ENCODE assay signal across 1 mouse cellular context in the genomic region with DNA sequence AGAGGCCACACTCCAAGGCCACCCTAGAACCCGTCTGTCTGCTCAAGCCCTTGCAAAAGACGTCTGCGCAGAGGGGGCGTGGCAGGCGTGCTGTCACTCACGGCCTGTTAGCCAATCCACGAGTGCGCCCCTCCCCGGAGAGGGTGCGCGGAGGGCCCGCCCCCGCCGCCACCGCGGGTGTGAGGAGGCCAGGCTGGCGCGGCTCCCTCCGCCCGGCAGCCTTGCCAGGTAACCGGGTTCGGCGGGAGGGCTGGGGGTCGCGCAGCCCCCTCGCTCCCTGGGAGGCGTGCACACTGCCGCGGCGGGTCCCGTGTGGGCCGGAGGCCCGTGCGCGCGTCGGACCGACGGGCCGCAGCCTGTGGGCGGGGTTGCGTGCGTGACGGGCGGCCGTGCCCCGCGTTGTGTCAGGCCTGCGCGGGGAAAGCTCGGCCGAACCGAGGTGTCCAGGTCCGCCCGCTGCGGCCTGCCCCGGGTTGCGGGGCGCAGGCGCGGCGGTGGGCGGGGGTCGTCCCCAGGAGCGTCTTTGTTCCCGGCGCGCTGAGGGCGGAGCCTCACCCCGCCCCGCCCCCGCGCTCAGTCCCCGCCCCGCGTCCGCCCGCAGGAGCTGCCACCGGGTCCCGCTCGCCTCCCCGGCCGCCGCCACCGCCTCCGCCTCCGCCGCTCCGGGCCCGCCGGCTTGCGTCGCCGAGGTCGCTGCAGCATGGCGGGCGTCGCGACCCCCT.
TF ChIP-seq lines count a peak whose summit lies in the region.

A gene (plus strand): TSS at position 184 of the 722 bp plus-strand sequence.

TF ChIP-seq in CH12.LX, 34 proteins besides CTCF, POLR2A, EP300 and RAD21 (continued from another document):
- TF ChIP-seq SIN3A (IDR thresholded peaks at IDR 0.05; ENCODE audit: low read length): no peak; the same call in 1 of the 2 replicates
- TF ChIP-seq MAZ (IDR thresholded peaks at IDR 0.05; ENCODE audit: low read depth, low read length): 0 out of 2 replicates have a peak, but pooled peaks have one; percentile 46
- TF ChIP-seq MYC (IDR thresholded peaks at IDR 0.05; ENCODE audit: low read depth, low read length): no peak
- TF ChIP-seq POLR2AphosphoS2 (IDR thresholded peaks at IDR 0.05; ENCODE audit: low read depth, low read length): no peak
- TF ChIP-seq GABPA (IDR thresholded peaks at IDR 0.05; ENCODE audit: insufficient replicate concordance, low read depth, low read length): no peak
- TF ChIP-seq ETS1 (conservative IDR thresholded peaks at IDR 0.05; ENCODE audit: low read depth, low read length): no peak
- peak; percentile 65; the same call in 1 of the 2 replicates for TF ChIP-seq UBTF (IDR thresholded peaks at IDR 0.05; ENCODE audit: low read depth, low read length)
- TF ChIP-seq ZC3H11A (IDR thresholded peaks at IDR 0.05; ENCODE audit: low read depth, low read length): no peak
- TF ChIP-seq RCOR1 (conservative IDR thresholded peaks at IDR 0.05; ENCODE audit: low read depth, low read length): no peak
- no peak for TF ChIP-seq HCFC1 (IDR thresholded peaks at IDR 0.05; ENCODE audit: low read depth, low read length)
- TF ChIP-seq ZNF384 (IDR thresholded peaks at IDR 0.05; ENCODE audit: low read depth, low read length): no peak
- TF ChIP-seq USF1 (IDR thresholded peaks at IDR 0.05; ENCODE audit: low read depth, low read length): no peak
- no peak for TF ChIP-seq MAFK (IDR thresholded peaks at IDR 0.05; ENCODE audit: insufficient replicate concordance, low read length)
- TF ChIP-seq ZMIZ1 (IDR thresholded peaks at IDR 0.05; ENCODE audit: low read depth, low read length): 0 out of 2 replicates have a peak, but pooled peaks have one; percentile 37
